Mouse (Mus musculus) heart, postnatal 0 days (tissue): ENCODE measurements around the gene Mical2. TPM values are rescaled to one million over a fixed set of nuclear protein-coding genes. Genes with fewer than 3 reads are reported as not detected.

Experiments used
- ATAC-seq: fragments of 200-750 bp; cut with Nextera tagmentation; 2 replicates; pipeline ENCODE4 v1.8.0; 2017; ENCODE audit warnings: low read depth, moderate number of reproducible peaks, moderate library complexity; ENCODE audit not compliant: insufficient read depth
- DNase-seq: peaks from one replicate; pipeline ENCODE4 v3.0.0-alpha.2; 2016; ENCODE audit warnings: low spot score
- H3K27ac ChIP-seq: fragments of 300-500 bp; sonication (generic); 2 replicates; pipeline ENCODE4 v1.5.1; 2014; ENCODE audit warnings: low read depth, mild to moderate bottlenecking
- H3K27me3 ChIP-seq: fragments of 300-500 bp; sonication (generic); 2 replicates; pipeline ENCODE4 v1.6.1; 2014; ENCODE audit warnings: low read length, mixed read lengths; ENCODE audit not compliant: control insufficient read depth, insufficient read depth
- H3K36me3 ChIP-seq: fragments of 300-500 bp; sonication (generic); replicated peaks from 2 replicates; pipeline ENCODE4 v1.6.1; 2014; ENCODE audit warnings: low read length, mixed read lengths; ENCODE audit not compliant: control insufficient read depth, insufficient read depth
- H3K4me1 ChIP-seq: fragments of 300-500 bp; sonication (generic); 2 replicates; pipeline ENCODE4 v1.6.1; 2014; ENCODE audit warnings: antibody characterized with exemption; ENCODE audit not compliant: control insufficient read depth, insufficient read depth
- H3K4me2 ChIP-seq: fragments of 300-500 bp; sonication (generic); 2 replicates; pipeline ENCODE4 v1.6.1; 2014; ENCODE audit warnings: low read depth, mild to moderate bottlenecking, low read length, moderate library complexity
- H3K4me3 ChIP-seq: fragments of 300-500 bp; sonication (generic); 2 replicates; pipeline ENCODE4 v1.5.1; 2014; ENCODE audit warnings: low read depth, low read length
- H3K9ac ChIP-seq: fragments of 300-500 bp; sonication (generic); replicated peaks from 2 replicates; pipeline ENCODE4 v1.6.1; 2014; ENCODE audit warnings: low read depth, low read length, mixed read lengths
- H3K9me3 ChIP-seq: fragments of 300-500 bp; sonication (generic); replicated peaks from 2 replicates; pipeline ENCODE4 v1.6.1; 2016; ENCODE audit warnings: low read length; ENCODE audit not compliant: control insufficient read depth
- CTCF ChIP-seq: IDR thresholded peaks from 2 replicates; pipeline ENCODE4 v1.5.1; 2016; ENCODE audit warnings: antibody characterized with exemption, control low read depth, low read depth
- EP300 ChIP-seq: IDR thresholded peaks from 2 replicates; pipeline ENCODE4 v1.6.1; 2016; ENCODE audit warnings: antibody characterized with exemption, low read depth
- WGBS: fragments of 180-500 bp; shearing (Covaris S2); extraction: QIAGEN DNeasy Blood & Tissue Kit; methylation state at CpG from one replicate; pipeline ENCODE4 v1.1.7; 2014; 5-methylcytosine and 5-hydroxymethylcytosine counted together
- polyA plus RNA-seq: library from polyadenylated mRNA; unstranded; fragments of >200 nt; fragmentation: Nextera tagmentation; extraction: Ambion mirVana; gene quantifications from 2 replicates; pipeline ENCODE4 v1.2.1, GENCODE M21; 2015
- total RNA-seq: library from RNA; depleted of rRNA; stranded (reverse); fragments of >200 nt; gene quantifications from 2 replicates; pipeline ENCODE4 v1.2.3, GENCODE M21; 2014; ENCODE audit warnings: low replicate concordance

Gene Mical2
- total and polyA plus RNA-seq, 2 experiments from 2014 or later: 78.1 to 136 TPM

DNA sequence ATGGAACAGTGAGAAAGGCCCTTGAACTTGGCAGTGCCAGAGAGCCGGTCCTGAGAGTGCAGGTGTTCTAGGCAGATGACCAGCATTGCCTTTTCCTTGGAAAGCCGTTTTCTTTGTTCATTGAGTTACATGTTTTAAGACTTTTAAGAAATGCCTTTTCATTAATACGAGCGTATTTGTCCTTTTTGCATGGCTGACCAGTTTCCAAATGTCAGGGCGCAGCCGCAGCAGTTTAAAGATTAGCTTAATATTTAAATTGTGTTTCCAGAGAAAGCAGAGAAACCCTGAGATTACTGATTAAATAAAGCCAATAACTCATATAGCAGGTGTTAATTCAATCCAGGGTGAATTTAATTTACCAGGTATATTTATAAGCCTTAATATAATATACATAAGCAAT lies 187.6 kb downstream of the Mical2 start:
- WGBS: 90% methylated on average over 6 of the region's 6 CpGs
- no peak overlapping the region for H3K9ac ChIP-seq
- H3K27ac ChIP-seq: no peak overlapping the region
- no peak overlapping the region for H3K4me3 ChIP-seq
- no peak overlapping the region for H3K4me2 ChIP-seq
- no peak for ATAC-seq
- H3K4me1 ChIP-seq: peaks cover 17% of the 10 kb centered on the region; the same call in 1 of the 2 replicates
- H3K27me3 ChIP-seq: no peaks in the 10 kb centered on the region
- no peak for DNase-seq
- no peaks in the 10 kb centered on the region for H3K36me3 ChIP-seq
- no peak for TF ChIP-seq EP300
- no peak for TF ChIP-seq CTCF
- H3K9me3 ChIP-seq: no peaks in the 10 kb centered on the region

DNA sequence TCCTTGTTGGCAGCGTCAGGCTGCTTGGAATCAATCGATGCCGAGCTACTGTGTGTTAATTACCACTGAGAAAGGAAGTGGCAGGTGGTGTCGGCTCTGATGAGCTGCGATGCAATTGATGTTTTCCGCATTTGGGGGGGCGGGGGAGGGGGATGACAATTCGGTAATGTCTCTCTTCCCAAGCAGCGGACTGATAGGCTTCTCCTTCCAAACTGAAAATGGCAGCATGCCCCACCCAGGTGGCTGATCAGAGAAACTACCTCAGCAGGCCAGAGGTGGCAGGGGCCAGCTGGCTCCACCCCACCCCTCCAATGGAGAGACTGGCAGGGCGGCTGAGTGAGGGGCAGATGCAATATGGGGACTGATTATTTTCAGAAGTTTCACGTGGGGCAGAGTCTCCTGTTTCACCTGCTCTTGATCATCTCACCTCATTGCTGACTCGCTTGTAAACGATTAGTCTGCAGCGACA lies 190.4 kb downstream of the Mical2 start:
- Histone ChIP-seq H3K9ac (no peak overlapping the region), H3K27me3 (no peaks in the 10 kb centered on the region), H3K36me3 (no peaks in the 10 kb centered on the region), H3K9me3 (no peaks in the 10 kb centered on the region), H3K4me2 (0 out of 2 replicates have a peak overlapping the region, but pooled peaks have one; percentile 12), H3K27ac (no peak overlapping the region), H3K4me1 (peaks cover 15% of the 10 kb centered on the region; the same call in 1 of the 2 replicates), H3K4me3 (no peak overlapping the region)
- WGBS: 46% methylated on average over 14 of the region's 14 CpGs
- ATAC-seq (no peak), DNase-seq (no peak)
- TF ChIP-seq EP300 (no peak), CTCF (no peak)

DNA sequence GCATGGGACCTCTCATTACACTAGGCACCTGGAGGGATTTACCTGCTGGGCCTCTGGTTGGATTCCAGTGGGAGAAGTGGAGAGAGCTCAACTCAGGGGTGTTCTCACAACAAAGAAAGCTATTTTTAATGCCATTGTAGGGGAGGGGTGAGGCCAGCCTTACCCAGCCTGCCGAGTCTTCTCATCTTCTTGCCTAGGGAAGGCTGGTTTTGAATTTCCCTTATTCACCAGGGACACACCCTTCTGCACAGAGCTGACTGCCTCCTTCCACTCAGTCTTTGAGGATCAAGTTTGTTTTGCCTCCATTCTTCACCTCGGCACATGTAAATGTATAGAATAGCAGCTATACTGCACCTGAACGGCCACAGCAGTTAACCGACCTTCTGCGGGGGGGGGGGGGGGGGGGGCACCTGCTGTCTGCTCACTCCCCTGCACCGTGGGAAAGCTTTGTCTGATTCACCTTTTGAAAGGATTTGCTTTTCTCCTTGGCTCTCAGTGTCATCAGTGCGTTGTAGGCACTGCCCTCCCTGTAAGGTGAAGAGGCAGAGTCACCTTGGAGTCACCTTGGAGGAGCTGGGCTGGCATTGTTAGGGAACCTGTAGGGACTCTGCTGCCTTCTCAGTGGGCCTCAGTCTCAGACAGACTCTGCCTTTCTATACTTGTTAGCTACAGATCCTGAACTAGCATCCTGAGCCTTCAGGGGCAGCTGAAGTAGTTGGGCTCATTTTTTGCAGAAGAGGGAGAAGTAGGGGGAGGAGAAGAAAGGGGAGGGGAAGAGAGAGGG lies 191.3 kb downstream of the Mical2 start:
- Histone ChIP-seq H3K36me3 (no peaks in the 10 kb centered on the region), H3K27me3 (no peaks in the 10 kb centered on the region), H3K4me2 (no peak overlapping the region), H3K9me3 (no peaks in the 10 kb centered on the region), H3K9ac (no peak overlapping the region), H3K4me3 (no peak overlapping the region), H3K27ac (no peak overlapping the region), H3K4me1 (peaks cover 11% of the 10 kb centered on the region; the same call in 1 of the 2 replicates)
- DNase-seq: no peak
- no peak for TF ChIP-seq EP300
- no peak for TF ChIP-seq CTCF
- ATAC-seq: no peak
- 24% methylated on average over 7 of the region's 7 CpGs for WGBS

DNA sequence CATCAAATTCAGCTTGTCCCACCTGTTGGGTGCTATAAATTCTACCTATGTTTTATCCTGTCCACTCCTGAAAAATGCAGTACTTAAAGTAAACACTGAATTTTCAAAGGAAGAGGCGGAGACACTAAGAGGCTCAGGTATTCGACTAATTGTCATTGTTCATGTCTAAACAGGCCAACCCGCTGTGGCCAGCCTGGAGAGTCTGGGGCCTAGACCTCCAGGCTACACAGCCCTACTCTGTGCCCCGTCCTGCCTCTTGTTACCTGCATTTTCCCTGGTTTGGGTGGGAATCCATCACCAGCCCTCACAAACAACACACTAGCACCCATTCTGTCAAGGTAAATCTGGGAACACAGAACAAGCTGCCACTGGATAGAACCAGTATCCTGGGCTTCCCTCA lies 191.9 kb downstream of the Mical2 start:
- Histone ChIP-seq H3K4me1 (peaks cover 10% of the 10 kb centered on the region; the same call in 1 of the 2 replicates), H3K4me3 (no peak overlapping the region), H3K36me3 (no peaks in the 10 kb centered on the region), H3K4me2 (no peak overlapping the region), H3K9me3 (no peaks in the 10 kb centered on the region), H3K27ac (no peak overlapping the region), H3K27me3 (no peaks in the 10 kb centered on the region), H3K9ac (no peak overlapping the region)
- DNase-seq (no peak), ATAC-seq (no peak)
- no peak for TF ChIP-seq CTCF
- TF ChIP-seq EP300: no peak
- 93% methylated on average over 4 of the region's 4 CpGs for WGBS

DNA sequence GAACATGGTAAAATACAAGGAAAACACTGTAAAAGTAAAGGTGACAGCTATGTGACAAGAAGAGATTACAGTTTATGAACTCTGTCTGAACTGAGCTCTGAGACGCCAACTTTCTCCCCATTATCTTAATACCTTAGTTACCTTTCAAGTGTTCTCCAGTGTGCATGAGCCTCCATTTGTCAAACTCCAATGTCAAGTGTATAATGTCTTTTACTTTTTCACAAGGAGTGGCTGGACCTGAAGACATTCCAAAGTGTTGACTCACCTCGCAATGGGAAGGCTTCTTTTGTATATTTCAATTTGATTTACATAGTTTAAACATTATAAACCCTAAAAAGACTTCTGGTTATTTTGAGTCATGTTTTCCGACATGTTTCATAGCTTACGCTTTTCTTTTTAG lies 197.8 kb downstream of the Mical2 start:
- DNase-seq (no peak), ATAC-seq (no peak)
- H3K27me3 ChIP-seq: no peaks in the 10 kb centered on the region
- no peak overlapping the region for H3K4me3 ChIP-seq
- WGBS: 93% methylated on average over 4 of the region's 4 CpGs
- no peaks in the 10 kb centered on the region for H3K9me3 ChIP-seq
- no peaks in the 10 kb centered on the region for H3K36me3 ChIP-seq
- H3K4me1 ChIP-seq: peaks cover 6% of the 10 kb centered on the region; the same call in 1 of the 2 replicates
- no peak overlapping the region for H3K27ac ChIP-seq
- no peak for TF ChIP-seq CTCF
- TF ChIP-seq EP300: no peak
- no peak overlapping the region for H3K4me2 ChIP-seq
- no peak overlapping the region for H3K9ac ChIP-seq

DNA sequence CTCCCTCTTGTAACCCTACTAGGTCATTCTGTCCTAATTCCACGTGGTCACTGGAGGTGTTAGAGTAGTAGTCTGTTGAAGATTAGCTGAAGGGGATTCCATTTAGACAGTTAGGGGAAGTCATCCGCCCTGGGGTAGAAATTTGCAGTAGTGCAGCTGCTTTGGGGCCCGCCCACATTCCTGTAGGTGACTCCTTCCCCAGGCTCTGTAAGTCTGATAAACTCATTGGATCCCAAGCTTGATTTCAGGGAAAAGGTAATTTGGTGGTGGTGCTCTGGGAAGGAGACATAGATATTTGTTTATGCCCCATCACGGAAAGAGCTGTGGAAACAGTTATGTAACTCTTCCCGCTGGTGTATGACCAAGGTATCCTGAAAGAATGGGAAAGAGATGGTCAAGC lies 201.2 kb downstream of the Mical2 start:
- Histone ChIP-seq H3K9me3 (no peaks in the 10 kb centered on the region), H3K4me3 (peak overlapping the region; percentile 72; the same call in 1 of the 2 replicates), H3K4me2 (peak overlapping the region; percentile 71), H3K27ac (peak overlapping the region; percentile 98), H3K27me3 (no peaks in the 10 kb centered on the region), H3K4me1 (peaks cover 13% of the 10 kb centered on the region), H3K9ac (peak overlapping the region; percentile 89; the same call in 1 of the 2 replicates), H3K36me3 (no peaks in the 10 kb centered on the region)
- 41% methylated on average over 5 of the region's 5 CpGs for WGBS
- TF ChIP-seq EP300: no peak
- TF ChIP-seq CTCF: no peak
- DNase-seq: no peak
- ATAC-seq: no peak
